Mouse (Mus musculus): ENCODE data around the gene Gm11564. TPM values are rescaled to one million over a fixed set of nuclear protein-coding genes. Genes with fewer than 3 reads are reported as not detected.
"Not testable (repeated sequence)": the region's sequence is repeated elsewhere in the genome, so short reads cannot be mapped to it uniquely, and the experiment has no call there.

The Gm11564 gene
- polyA plus RNA-seq, 1 experiment from 2014 or later, result not detected

GRCm38 (mm10) chr11:99793367-99793766 is 22.1 kb downstream of the Gm11564 start, which contains the start of gene Gm11596:
Gm11596 (minus strand) TSS chr11:99793467.
- no peaks in the 10 kb centered on the region for H3K36me3 ChIP-seq
- no peaks in the 10 kb centered on the region for H3K9me3 ChIP-seq
- no peak for ATAC-seq (ENCODE audit: insufficient number of reproducible peaks, insufficient read depth, low FRiP score, low TSS enrichment, low read depth)
- H3K27ac ChIP-seq, result no peak within 1 kb of the TSS
- no peak within 1 kb of the TSS for H3K4me3 ChIP-seq (replicated peaks)
- H3K4me2 ChIP-seq, result no peak within 1 kb of the TSS
- no peak within 1 kb of the TSS for H3K9ac ChIP-seq (replicated peaks)
- H3K4me1 ChIP-seq (replicated peaks), result no peaks in the 10 kb centered on the region
- WGBS, result 80% methylated on average over 2 of the region's 2 CpGs
- H3K27me3 ChIP-seq, result no peaks in the 10 kb centered on the region

DNA sequence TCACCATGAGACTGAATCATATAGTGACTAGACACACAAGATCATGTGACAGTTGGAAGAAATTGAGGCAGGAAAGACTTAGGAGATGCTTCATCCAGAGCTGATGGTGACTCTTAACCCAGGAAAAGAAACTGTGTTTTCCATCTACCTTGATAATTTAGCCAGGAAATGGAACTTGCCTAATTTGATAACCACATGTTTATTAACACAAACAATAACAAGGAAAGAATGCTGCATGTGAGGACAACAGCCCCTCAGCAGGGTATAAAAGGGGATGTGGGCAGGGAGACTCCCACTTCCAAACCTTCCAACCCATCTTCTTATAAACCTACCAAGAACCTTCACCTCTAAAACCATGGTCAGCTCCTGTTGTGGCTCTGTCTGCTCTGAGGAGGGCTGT is 30.6 kb downstream of the Gm11564 start, which contains the start of gene Krtap4-9:
TSS of gene Krtap4-9 (plus strand) at position 301 of the 400 bp plus-strand sequence.
- H3K27ac ChIP-seq; H3K4me1 ChIP-seq (replicated peaks); H3K4me2 ChIP-seq; H3K9me3 ChIP-seq; H3K27me3 ChIP-seq; H3K9ac ChIP-seq (replicated peaks); H3K36me3 ChIP-seq; ATAC-seq (ENCODE audit: insufficient number of reproducible peaks, insufficient read depth, low FRiP score, low TSS enrichment, low read depth); H3K4me3 ChIP-seq (replicated peaks): not testable (repeated sequence)

DNA sequence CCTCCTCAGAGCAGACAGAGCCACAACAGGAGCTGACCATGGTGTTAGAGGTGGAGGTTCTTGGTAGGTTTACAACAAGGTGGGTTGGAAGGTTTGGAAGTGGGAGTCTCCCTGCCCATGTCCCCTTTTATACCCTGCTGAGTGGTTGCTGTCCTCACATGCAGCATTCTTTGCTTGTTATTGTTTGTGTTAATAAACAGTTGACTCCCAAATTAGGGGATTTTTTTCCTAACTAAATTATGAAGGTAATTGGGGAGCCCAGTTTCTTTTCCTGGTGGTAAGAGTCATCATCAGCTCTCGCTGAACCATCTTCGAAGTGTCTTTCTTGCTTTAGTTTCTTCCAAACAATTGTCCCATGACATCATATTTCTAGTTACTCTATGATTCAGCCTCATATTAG is 34.9 kb downstream of the Gm11564 start, which contains the start of gene Krtap4-8:
TSS of gene Krtap4-8 (minus strand) at position 101 of the 400 bp plus-strand sequence.
- Histone ChIP-seq H3K36me3 (no peaks in the 10 kb centered on the region), H3K9ac (replicated peaks) (no peak within 1 kb of the TSS), H3K4me2 (no peak within 1 kb of the TSS), H3K4me3 (replicated peaks) (no peak within 1 kb of the TSS), H3K27me3 (no peaks in the 10 kb centered on the region), H3K9me3 (no peaks in the 10 kb centered on the region), H3K4me1 (replicated peaks) (no peaks in the 10 kb centered on the region; the same call in 1 of the 2 replicates), H3K27ac (no peak within 1 kb of the TSS)
- WGBS, result 93% methylated on average over 2 of the region's 2 CpGs
- no peak for ATAC-seq (ENCODE audit: insufficient number of reproducible peaks, insufficient read depth, low FRiP score, low TSS enrichment, low read depth)

- no peak for ATAC-seq (ENCODE audit: insufficient number of reproducible peaks, insufficient read depth, low FRiP score, low TSS enrichment, low read depth)
- WGBS, result 58% methylated on average over 7 of the region's 7 CpGs
- H3K9me3 ChIP-seq, result no peaks in the 10 kb centered on the region
- no peaks in the 10 kb centered on the region for H3K27me3 ChIP-seq
- no peaks in the 10 kb centered on the region; the same call in 1 of the 2 replicates for H3K4me1 ChIP-seq (replicated peaks)
- no peak overlapping the region for H3K27ac ChIP-seq
- no peak overlapping the region for H3K4me2 ChIP-seq
- H3K4me3 ChIP-seq (replicated peaks), result no peak overlapping the region
- no peaks in the 10 kb centered on the region for H3K36me3 ChIP-seq
- H3K9ac ChIP-seq (replicated peaks), result no peak overlapping the region
Measured at GRCm38 (mm10) chr11:99778401-99778800, 37.1 kb downstream of the Gm11564 start.

- H3K4me2 ChIP-seq, H3K27ac ChIP-seq: not testable (repeated sequence)
Measured at GRCm38 (mm10) chr11:99772813-99773212, 42.7 kb downstream of the Gm11564 start, which contains the start of gene Gm11595. Gm11595 (minus strand) TSS chr11:99772913.

DNA sequence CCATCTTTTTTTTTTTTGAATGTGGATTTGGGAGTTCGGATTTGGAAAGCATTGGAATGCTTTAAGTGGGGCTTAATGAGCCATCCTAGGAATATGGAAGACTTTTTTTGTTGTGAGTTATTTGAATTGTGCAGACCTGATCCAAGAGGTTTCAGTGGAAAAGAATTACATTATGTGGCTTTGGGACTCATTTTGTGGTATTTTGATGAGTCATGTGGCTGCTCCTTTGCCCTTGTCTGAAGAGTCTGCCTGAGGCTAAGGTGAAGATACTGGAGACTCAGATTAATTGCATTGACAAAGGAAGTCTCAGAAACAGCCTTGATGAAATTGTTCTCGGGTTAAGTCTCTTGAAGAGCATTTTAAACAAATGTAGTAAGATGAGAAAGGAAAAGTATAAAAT is 47.1 kb downstream of the Gm11564 start:
- Histone ChIP-seq H3K36me3 (no peaks in the 10 kb centered on the region), H3K4me3 (replicated peaks) (no peak overlapping the region), H3K4me1 (replicated peaks) (no peaks in the 10 kb centered on the region), H3K9ac (replicated peaks) (no peak overlapping the region), H3K4me2 (no peak overlapping the region), H3K9me3 (no peaks in the 10 kb centered on the region), H3K27me3 (no peaks in the 10 kb centered on the region), H3K27ac (no peak overlapping the region)
- ATAC-seq (ENCODE audit: insufficient number of reproducible peaks, insufficient read depth, low FRiP score, low TSS enrichment, low read depth), result no peak
- 82% methylated on average over 2 of the region's 2 CpGs for WGBS

More at GRCm38 (mm10) chr11:99772813-99773212, 42.7 kb downstream of the Gm11564 start, which contains the start of gene Gm11595:
- ATAC-seq (ENCODE audit: insufficient number of reproducible peaks, insufficient read depth, low FRiP score, low TSS enrichment, low read depth); H3K4me1 ChIP-seq (replicated peaks); H3K4me3 ChIP-seq (replicated peaks); H3K27me3 ChIP-seq; H3K36me3 ChIP-seq; H3K9me3 ChIP-seq; H3K9ac ChIP-seq (replicated peaks): not testable (repeated sequence)

Other genes starting within 250 kb of the Gm11564 start
- not detected in 2 replicates for gene Krtap3-1, start 249.0 kb downstream of the Gm11564 start, polyA plus RNA-seq (2016; fragmentation: Nextera tagmentation; extraction: Ambion mirVana)
- not detected in 2 replicates for gene Krtap1-5, start 234.7 kb downstream of the Gm11564 start, polyA plus RNA-seq (2016; fragmentation: Nextera tagmentation; extraction: Ambion mirVana)
- gene Krtap1-4, start 232.0 kb downstream of the Gm11564 start, polyA plus RNA-seq (2016; fragmentation: Nextera tagmentation; extraction: Ambion mirVana), result not detected in 2 replicates
- gene Krtap1-3, start 224.3 kb downstream of the Gm11564 start, polyA plus RNA-seq (2016; fragmentation: Nextera tagmentation; extraction: Ambion mirVana), result not detected in 2 replicates
- not detected in 2 replicates for gene Krtap9-3, start 217.6 kb downstream of the Gm11564 start, polyA plus RNA-seq (2016; fragmentation: Nextera tagmentation; extraction: Ambion mirVana)
- not detected in 2 replicates for gene Gm11938, start 212.4 kb downstream of the Gm11564 start, polyA plus RNA-seq (2016; fragmentation: Nextera tagmentation; extraction: Ambion mirVana)
- not detected in 2 replicates for gene Gm11937, start 205.5 kb downstream of the Gm11564 start, polyA plus RNA-seq (2016; fragmentation: Nextera tagmentation; extraction: Ambion mirVana)
- not detected in 2 replicates for gene Krtap2-4, start 200.8 kb downstream of the Gm11564 start, polyA plus RNA-seq (2016; fragmentation: Nextera tagmentation; extraction: Ambion mirVana)
- gene Gm11562, start 195.2 kb downstream of the Gm11564 start, polyA plus RNA-seq (2016; fragmentation: Nextera tagmentation; extraction: Ambion mirVana), result not detected in 2 replicates
- gene Krtap4-1, start 187.4 kb downstream of the Gm11564 start, polyA plus RNA-seq (2016; fragmentation: Nextera tagmentation; extraction: Ambion mirVana), result not detected in 2 replicates
- not detected in 2 replicates for gene Krtap4-2, start 180.6 kb downstream of the Gm11564 start, polyA plus RNA-seq (2016; fragmentation: Nextera tagmentation; extraction: Ambion mirVana)
- not detected in 2 replicates for gene Krtap4-7, start 171.6 kb downstream of the Gm11564 start, polyA plus RNA-seq (2016; fragmentation: Nextera tagmentation; extraction: Ambion mirVana)
- gene Gm11555, start 165.4 kb downstream of the Gm11564 start, polyA plus RNA-seq (2016; fragmentation: Nextera tagmentation; extraction: Ambion mirVana), result not detected in 2 replicates
- not detected in 2 replicates for gene Gm11563, start 156.7 kb downstream of the Gm11564 start, polyA plus RNA-seq (2016; fragmentation: Nextera tagmentation; extraction: Ambion mirVana)
- not detected in 2 replicates for gene Krtap4-6, start 149.7 kb downstream of the Gm11564 start, polyA plus RNA-seq (2016; fragmentation: Nextera tagmentation; extraction: Ambion mirVana)
- gene Gm14190, start 124.9 kb downstream of the Gm11564 start, polyA plus RNA-seq (2016; fragmentation: Nextera tagmentation; extraction: Ambion mirVana), result not detected in 2 replicates
- gene Gm14180, start 81.4 kb downstream of the Gm11564 start, polyA plus RNA-seq (2016; fragmentation: Nextera tagmentation; extraction: Ambion mirVana), result not detected in 2 replicates
- not detected in 2 replicates for gene Gm11595, start 42.8 kb downstream of the Gm11564 start, polyA plus RNA-seq (2016; fragmentation: Nextera tagmentation; extraction: Ambion mirVana)
- not detected in 2 replicates for gene Krtap4-8, start 35.0 kb downstream of the Gm11564 start, polyA plus RNA-seq (2016; fragmentation: Nextera tagmentation; extraction: Ambion mirVana)
- gene Krtap4-9, start 30.5 kb downstream of the Gm11564 start, polyA plus RNA-seq (2016; fragmentation: Nextera tagmentation; extraction: Ambion mirVana), result not detected in 2 replicates
- gene Gm11596, start 22.2 kb downstream of the Gm11564 start, polyA plus RNA-seq (2016; fragmentation: Nextera tagmentation; extraction: Ambion mirVana), result not detected in 2 replicates
- gene Gm11569, start 16.7 kb downstream of the Gm11564 start, polyA plus RNA-seq (2016; fragmentation: Nextera tagmentation; extraction: Ambion mirVana), result not detected in 2 replicates
- not detected in 2 replicates for gene Gm11554, start 11.2 kb downstream of the Gm11564 start, polyA plus RNA-seq (2016; fragmentation: Nextera tagmentation; extraction: Ambion mirVana)
- not detected in 2 replicates for gene Krtap4-13, start 5.8 kb downstream of the Gm11564 start, polyA plus RNA-seq (2016; fragmentation: Nextera tagmentation; extraction: Ambion mirVana)
- gene 2300003K06Rik, start 22.4 kb upstream of the Gm11564 start, polyA plus RNA-seq (2016; fragmentation: Nextera tagmentation; extraction: Ambion mirVana), result not detected in 2 replicates
- not detected in 2 replicates for gene Krtap4-16, start 35.9 kb upstream of the Gm11564 start, polyA plus RNA-seq (2016; fragmentation: Nextera tagmentation; extraction: Ambion mirVana)
- not detected in 2 replicates for gene Gm11568, start 42.3 kb upstream of the Gm11564 start, polyA plus RNA-seq (2016; fragmentation: Nextera tagmentation; extraction: Ambion mirVana)
- not detected in 2 replicates for gene Gm11559, start 48.8 kb upstream of the Gm11564 start, polyA plus RNA-seq (2016; fragmentation: Nextera tagmentation; extraction: Ambion mirVana)
- not detected in 2 replicates for gene Krtap9-1, start 57.7 kb upstream of the Gm11564 start, polyA plus RNA-seq (2016; fragmentation: Nextera tagmentation; extraction: Ambion mirVana)
- gene Gm11567, start 63.5 kb upstream of the Gm11564 start, polyA plus RNA-seq (2016; fragmentation: Nextera tagmentation; extraction: Ambion mirVana), result not detected in 2 replicates
- gene Krtap31-1, start 92.3 kb upstream of the Gm11564 start, polyA plus RNA-seq (2016; fragmentation: Nextera tagmentation; extraction: Ambion mirVana), result not detected in 2 replicates
- gene Gm11565, start 99.1 kb upstream of the Gm11564 start, polyA plus RNA-seq (2016; fragmentation: Nextera tagmentation; extraction: Ambion mirVana), result not detected in 2 replicates
- gene Krtap31-2, start 120.6 kb upstream of the Gm11564 start, polyA plus RNA-seq (2016; fragmentation: Nextera tagmentation; extraction: Ambion mirVana), result not detected in 2 replicates
- gene Krtap9-5, start 132.8 kb upstream of the Gm11564 start, polyA plus RNA-seq (2016; fragmentation: Nextera tagmentation; extraction: Ambion mirVana), result not detected in 2 replicates
- not detected in 2 replicates for gene Krtap29-1, start 163.4 kb upstream of the Gm11564 start, polyA plus RNA-seq (2016; fragmentation: Nextera tagmentation; extraction: Ambion mirVana)
- gene Krtap16-1, start 170.9 kb upstream of the Gm11564 start, polyA plus RNA-seq (2016; fragmentation: Nextera tagmentation; extraction: Ambion mirVana), result not detected in 2 replicates
- gene Krtap17-1, start 178.3 kb upstream of the Gm11564 start, polyA plus RNA-seq (2016; fragmentation: Nextera tagmentation; extraction: Ambion mirVana), result 1.4 and 1.9 TPM in 2 replicates
- not detected in 2 replicates for gene Krt33a, start 200.5 kb upstream of the Gm11564 start, polyA plus RNA-seq (2016; fragmentation: Nextera tagmentation; extraction: Ambion mirVana)
- 0.18 and 0.27 TPM in 2 replicates for gene Krt33b, start 214.2 kb upstream of the Gm11564 start, polyA plus RNA-seq (2016; fragmentation: Nextera tagmentation; extraction: Ambion mirVana)
- not detected in 2 replicates for gene Krt34, start 225.9 kb upstream of the Gm11564 start, polyA plus RNA-seq (2016; fragmentation: Nextera tagmentation; extraction: Ambion mirVana)
- not detected in 2 replicates for gene Krt31, start 234.9 kb upstream of the Gm11564 start, polyA plus RNA-seq (2016; fragmentation: Nextera tagmentation; extraction: Ambion mirVana)